Mouse (Mus musculus): Measurements from ENCODE around the gene Tubb2b. TPM values are rescaled to one million over a fixed set of nuclear protein-coding genes. Genes with fewer than 3 reads are reported as not detected.

The Tubb2b gene
- 1 to 10 TPM in 1 of 2 experiments, under 1 TPM in 1; 0.91 to 2.0 TPM for polyA plus RNA-seq (2017; shearing (Covaris generic))

GRCm38 (mm10) chr13:34130226-34130731, at the start of gene Tubb2b:
TSS of gene Tubb2b (minus strand) at chr13:34130466.

GRCm38 (mm10) chr13:34162491-34163303, 32.4 kb upstream of the Tubb2b start, which contains the start of gene Psmg4:
TSS of gene Psmg4 (plus strand) at chr13:34162964.

GRCm38 (mm10) chr13:34077492-34078271, 52.6 kb downstream of the Tubb2b start, which contains the start of gene Tubb2a:
TSS of gene Tubb2a (minus strand) at chr13:34078007.

Other genes starting within 250 kb of the Tubb2b start
- gene Serpinb6c, start 224.8 kb downstream of the Tubb2b start, polyA plus RNA-seq (2017; shearing (Covaris generic)) = under 1 TPM in 1 of 2 experiments, not detected in 1; 0.29 TPM
- gene Nqo2, start 165.8 kb downstream of the Tubb2b start, polyA plus RNA-seq (2017; shearing (Covaris generic)) = 10 to 100 TPM in 1 of 2 experiments, 1 to 10 TPM in 1; 7.9 to 11.8 TPM
- 10 to 100 TPM; 52.1 to 69.4 TPM for gene Ripk1, start 128.1 kb downstream of the Tubb2b start, polyA plus RNA-seq (2017; shearing (Covaris generic))
- 10 to 100 TPM; 31.9 to 73.2 TPM for gene Serpinb6a, start 127.7 kb downstream of the Tubb2b start, polyA plus RNA-seq (2017; shearing (Covaris generic))
- gene Bphl, start 92.9 kb downstream of the Tubb2b start, polyA plus RNA-seq (2017; shearing (Covaris generic)) = 10 to 100 TPM; 21.0 to 29.9 TPM
- gene Tubb2a, start 52.5 kb downstream of the Tubb2b start, polyA plus RNA-seq (2017; shearing (Covaris generic)) = 10 to 100 TPM in 1 of 2 experiments, 1 to 10 TPM in 1; 8.1 to 12.1 TPM
- 10 to 100 TPM; 71.8 to 97.2 TPM for gene Psmg4, start 32.5 kb upstream of the Tubb2b start, polyA plus RNA-seq (2017; shearing (Covaris generic))
- gene Slc22a23, start 214.7 kb upstream of the Tubb2b start, polyA plus RNA-seq (2017; shearing (Covaris generic)) = under 1 TPM; 0.07 to 0.84 TPM